9 mouse cellular contexts compared by ENCODE assay signal in the genomic region with DNA sequence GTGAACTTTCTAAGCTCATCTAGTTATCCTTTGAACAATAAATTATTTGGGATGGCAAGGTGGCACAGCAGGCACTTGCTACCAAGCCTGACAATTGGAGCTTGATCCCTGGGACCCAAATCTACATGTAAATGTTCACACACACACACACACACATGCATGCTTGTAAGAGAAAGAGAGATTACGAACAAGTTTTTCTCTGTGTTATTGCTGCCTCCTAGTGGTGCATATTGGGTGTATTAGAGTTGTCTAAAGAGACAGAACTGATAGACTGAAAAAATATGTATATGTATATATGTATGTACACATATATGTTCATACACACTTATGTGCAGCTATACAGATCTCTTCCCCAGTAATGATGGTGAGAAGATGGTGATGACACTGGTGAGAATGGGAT. TPM values are rescaled to one million over a fixed set of nuclear protein-coding genes. Genes with fewer than 3 reads are reported as not detected.
A peak's percentile ranks its signal among the peaks of the same experiment; 100 is the strongest.
DNase-seq lines count a peak whose midpoint lies in the region; ATAC-seq lines count a peak whose summit lies in the region.
"Had no signal": no experiment of that assay in that cellular context is flagged by ENCODE, and none has a peak within 500 bp of the region (broad histone marks: within the 10 kb centered on the region; RNA-seq: fewer than 3 reads in every experiment).

No protein-coding gene starts in this region.

- no peak overlapping the region for H3K27ac ChIP-seq in midbrain, embryonic 14.5 days (replicated peaks; ENCODE audit: low read depth, low read length)
- no peak overlapping the region for H3K27ac ChIP-seq in midbrain, embryonic 13.5 days
- H3K27ac ChIP-seq: midbrain, embryonic 12.5 days had no signal

- no peak for ATAC-seq in midbrain, embryonic 14.5 days (ENCODE audit: low FRiP score, low TSS enrichment)
- ATAC-seq in midbrain, embryonic 13.5 days: no peak

- peak; percentile 18 to 43 for DNase-seq in heart, postnatal 10 days
- no peak for DNase-seq in heart, adult 11 months
- peak; percentile 89 for DNase-seq in midbrain, embryonic 14.5 days
- peak; percentile 31 for DNase-seq in fibroblast of lung, adult 2 months (ENCODE audit: low read depth)
- DNase-seq in splenic B cell, adult 2 months (ENCODE audit: low read depth, low spot score): peak; percentile 67
- no peak for DNase-seq in adrenal gland, postnatal 10 days
- DNase-seq in thymus, adult 18-20 months: no peak

- intact Hi-C loops in heart, postnatal 10 days (cut with DNase I): loop anchor here (5.0 kb wide), 2 partner anchors 391 to 556 kb away; no protein-coding TSS in a partner anchor

- H3K9ac ChIP-seq in midbrain, embryonic 14.5 days (replicated peaks; ENCODE audit: low read length): no peak overlapping the region
- H3K9ac ChIP-seq in midbrain, embryonic 13.5 days (replicated peaks): no peak overlapping the region
- H3K9ac ChIP-seq: midbrain, embryonic 12.5 days had no signal

- H3K4me2 ChIP-seq in midbrain, embryonic 14.5 days (ENCODE audit: low read length): no peak overlapping the region
- H3K4me2 ChIP-seq in midbrain, embryonic 13.5 days (replicated peaks): no peak overlapping the region
- H3K4me2 ChIP-seq: midbrain, embryonic 12.5 days had no signal

- H3K4me1 ChIP-seq in midbrain, embryonic 14.5 days (ENCODE audit: control insufficient read depth, insufficient read depth, low read length): peaks cover 5% of the 10 kb centered on the region
- H3K4me1 ChIP-seq in midbrain, embryonic 13.5 days (replicated peaks): peaks cover 8% of the 10 kb centered on the region

- no peaks in the 10 kb centered on the region for H3K27me3 ChIP-seq in midbrain, embryonic 14.5 days (ENCODE audit: control insufficient read depth, insufficient read depth, low read length)
- H3K27me3 ChIP-seq in midbrain, embryonic 13.5 days: no peaks in the 10 kb centered on the region
- peaks cover 2% of the 10 kb centered on the region; the same call in 1 of the 2 replicates for H3K27me3 ChIP-seq in splenic B cell, adult 2 months (ENCODE audit: control insufficient read depth, insufficient read depth, low read length, poor library complexity, severe bottlenecking)

- 20% methylated on average over 1 of the region's 1 CpGs for WGBS in midbrain, embryonic 14.5 days
- WGBS in midbrain, embryonic 13.5 days: 30% methylated on average over 1 of the region's 1 CpGs

- no peaks in the 10 kb centered on the region for H3K9me3 ChIP-seq in midbrain, embryonic 14.5 days (ENCODE audit: control insufficient read depth, low read length)
- H3K9me3 ChIP-seq in midbrain, embryonic 13.5 days: no peaks in the 10 kb centered on the region
- H3K9me3 ChIP-seq: midbrain, embryonic 12.5 days had no signal

- no peak overlapping the region for H3K4me3 ChIP-seq in midbrain, embryonic 14.5 days (replicated peaks; ENCODE audit: low read depth, low read length)
- H3K4me3 ChIP-seq in midbrain, embryonic 13.5 days (replicated peaks): no peak overlapping the region
- H3K4me3 ChIP-seq: midbrain, embryonic 12.5 days had no signal

- no peaks in the 10 kb centered on the region for H3K36me3 ChIP-seq in midbrain, embryonic 14.5 days (ENCODE audit: control insufficient read depth, insufficient read depth, low read length)
- no peaks in the 10 kb centered on the region for H3K36me3 ChIP-seq in midbrain, embryonic 13.5 days
- H3K36me3 ChIP-seq in splenic B cell, adult 2 months (ENCODE audit: control insufficient read depth, insufficient read depth, low read length, poor library complexity, severe bottlenecking): no peaks in the 10 kb centered on the region
- H3K36me3 ChIP-seq: midbrain, embryonic 12.5 days had no signal

RNA-seq across cellular contexts. Expression of gene Cep112, which starts 6.5 kb away (rescaled TPM):
- 10 to 100 TPM; 10.8 to 11.8 TPM for total RNA-seq in heart, postnatal 10 days (2021)
- polyA plus RNA-seq in midbrain, embryonic 14.5 days (2014; fragmentation: Nextera tagmentation; extraction: Ambion mirVana): 24.4 and 28.7 TPM in 2 replicates
- 35.7 and 37.8 TPM in 2 replicates for polyA plus RNA-seq in midbrain, embryonic 13.5 days (2015; fragmentation: Nextera tagmentation; extraction: Ambion mirVana)
- 10 to 100 TPM; 14.4 to 14.9 TPM for total RNA-seq in adrenal gland, postnatal 10 days (2021)

Comparison
In these comparisons a context has a peak if more than half of its experiments do, and no peak if none do; other contexts are left out.
1. DNase-seq: peak in heart, postnatal 10 days (2 of 2), midbrain, embryonic 14.5 days (single experiment), fibroblast of lung, adult 2 months (single experiment) and splenic B cell, adult 2 months (single experiment); none in heart, adult 11 months (single experiment), adrenal gland, postnatal 10 days (single experiment) and thymus, adult 18-20 months (0 of 2).